15 mouse cellular contexts compared by ENCODE assay signal in genomic region chr1:64688046-64688445, GRCm38 (mm10).
"Had no signal": no experiment of that assay in that cellular context is flagged by ENCODE, and none has a peak within 500 bp of the region (broad histone marks: within the 10 kb centered on the region; RNA-seq: fewer than 3 reads in every experiment).

No protein-coding gene starts in this region.

- H3K36me3 ChIP-seq: limb, embryonic 13.5 days; midbrain, embryonic 12.5 days; neural tube, embryonic 15.5 days had no signal

- H3K27me3 ChIP-seq: limb, embryonic 13.5 days; midbrain, embryonic 12.5 days; neural tube, embryonic 15.5 days had no signal

- DNase-seq: kidney, adult 8-10 months; kidney, postnatal 36 days; left cerebral cortex, postnatal 4 days; lung, adult 18-20 months; right cerebral cortex, adult 18-20 months; right cerebral cortex, postnatal 25 days; thymus, adult 18-20 months; thymus, postnatal 36 days had no signal

- ATAC-seq: intestine, postnatal 0 days; midbrain, embryonic 16.5 days had no signal

- H3K27ac ChIP-seq: layer of hippocampus, adult 2 months; limb, embryonic 13.5 days; liver, embryonic 14.5 days; midbrain, embryonic 12.5 days; neural tube, embryonic 15.5 days had no signal

- H3K4me3 ChIP-seq: layer of hippocampus, adult 2 months; limb, embryonic 13.5 days; midbrain, embryonic 12.5 days; neural tube, embryonic 15.5 days had no signal
